14 mouse cellular contexts compared by ENCODE assay signal in genomic region chr14:117778538-117779413, GRCm38 (mm10).
DNase-seq lines count a peak whose midpoint lies in the region; ATAC-seq and TF ChIP-seq lines count a peak whose summit lies in the region.
"Had no signal": no experiment of that assay in that cellular context is flagged by ENCODE, and none has a peak within 500 bp of the region (broad histone marks: within the 10 kb centered on the region; RNA-seq: fewer than 3 reads in every experiment).

No protein-coding gene starts in this region.

- TF ChIP-seq CTCF in bone marrow macrophage, adult 2 months (IDR thresholded peaks at IDR 0.05; ENCODE audit: low read depth, low read length), result no peak
- TF ChIP-seq CTCF in liver, postnatal 0 days (IDR thresholded peaks at IDR 0.05; ENCODE audit: low read depth), result no peak

- H3K36me3 ChIP-seq in hindbrain, embryonic 16.5 days (ENCODE audit: control insufficient read depth, insufficient read depth, low read length), result no peaks in the 10 kb centered on the region
- H3K36me3 ChIP-seq in hindbrain, embryonic 10.5 days, result no peaks in the 10 kb centered on the region
- no peaks in the 10 kb centered on the region for H3K36me3 ChIP-seq in liver, postnatal 0 days (replicated peaks; ENCODE audit: insufficient read depth, low read length)
- no peaks in the 10 kb centered on the region for H3K36me3 ChIP-seq in kidney, embryonic 14.5 days (ENCODE audit: control insufficient read depth, insufficient read depth, low read length)
- H3K36me3 ChIP-seq: heart, embryonic 15.5 days; lung, embryonic 15.5 days had no signal

- no peak overlapping the region for H3K27ac ChIP-seq in hindbrain, embryonic 16.5 days (ENCODE audit: low read depth, low read length)
- no peak overlapping the region for H3K27ac ChIP-seq in hindbrain, embryonic 10.5 days
- peak overlapping the region; percentile 63 for H3K27ac ChIP-seq in bone marrow macrophage, adult 2 months (ENCODE audit: insufficient read depth, low read depth, low read length)
- peak overlapping the region; percentile 44 for H3K27ac ChIP-seq in liver, postnatal 0 days (ENCODE audit: low read depth)
- no peak overlapping the region for H3K27ac ChIP-seq in kidney, embryonic 14.5 days (ENCODE audit: low read depth, low read length)
- H3K27ac ChIP-seq: heart, embryonic 15.5 days; left cerebral cortex, adult 2 months; lung, embryonic 15.5 days had no signal

- H3K9ac ChIP-seq in hindbrain, embryonic 16.5 days (ENCODE audit: low read depth, low read length), result no peak overlapping the region
- no peak overlapping the region for H3K9ac ChIP-seq in liver, postnatal 0 days (replicated peaks)
- no peak overlapping the region for H3K9ac ChIP-seq in kidney, embryonic 14.5 days (ENCODE audit: low read depth, low read length)
- H3K9ac ChIP-seq: heart, embryonic 15.5 days; lung, embryonic 15.5 days had no signal

- ATAC-seq in hindbrain, embryonic 16.5 days, result peak; percentile 44
- ATAC-seq in common myeloid progenitor, adult 5-6 weeks (replicated peaks; ENCODE audit: low read depth, poor library complexity, severe bottlenecking), result peak; percentile 91
- peak; percentile 79 for ATAC-seq in liver, postnatal 0 days
- ATAC-seq in kidney, embryonic 14.5 days (ENCODE audit: low FRiP score, low TSS enrichment), result no peak

- H3K4me2 ChIP-seq in hindbrain, embryonic 16.5 days (ENCODE audit: low read length), result no peak overlapping the region
- H3K4me2 ChIP-seq in liver, postnatal 0 days (ENCODE audit: low read depth, low read length), result no peak overlapping the region; the same call in 1 of the 2 replicates
- H3K4me2 ChIP-seq in kidney, embryonic 14.5 days (replicated peaks; ENCODE audit: low read depth, low read length), result no peak overlapping the region
- H3K4me2 ChIP-seq: heart, embryonic 15.5 days; lung, embryonic 15.5 days; midbrain, embryonic 11.5 days had no signal

- no peaks in the 10 kb centered on the region for H3K27me3 ChIP-seq in hindbrain, embryonic 16.5 days (replicated peaks; ENCODE audit: control insufficient read depth, insufficient read depth, low read length)
- H3K27me3 ChIP-seq in hindbrain, embryonic 10.5 days (ENCODE audit: insufficient read depth, poor library complexity, severe bottlenecking), result no peaks in the 10 kb centered on the region
- H3K27me3 ChIP-seq in liver, postnatal 0 days (ENCODE audit: insufficient read depth, low read length), result no peaks in the 10 kb centered on the region
- no peaks in the 10 kb centered on the region for H3K27me3 ChIP-seq in kidney, embryonic 14.5 days (ENCODE audit: control insufficient read depth, insufficient read depth, low read length)
- H3K27me3 ChIP-seq: heart, embryonic 15.5 days; lung, embryonic 15.5 days had no signal

- no peak for DNase-seq in hindbrain, embryonic 10.5 days (ENCODE audit: low spot score)
- DNase-seq in liver, postnatal 0 days, result peak; percentile 18
- no peak for DNase-seq in Muller cell, postnatal 12 days (ENCODE audit: inconsistent ontology term)
- DNase-seq: adrenal gland, postnatal 10 days; heart, adult 18-20 months; right cerebral cortex, postnatal 4 days had no signal

- TF ChIP-seq EP300 in liver, postnatal 0 days (IDR thresholded peaks at IDR 0.05; ENCODE audit: low read depth), result no peak

- no peak overlapping the region for H3K4me3 ChIP-seq in hindbrain, embryonic 16.5 days (ENCODE audit: low read length)
- no peak overlapping the region for H3K4me3 ChIP-seq in hindbrain, embryonic 10.5 days
- peak overlapping the region; percentile 32; the same call in 1 of the 2 replicates for H3K4me3 ChIP-seq in bone marrow macrophage, adult 2 months (ENCODE audit: insufficient read depth, low read length)
- no peak overlapping the region for H3K4me3 ChIP-seq in liver, postnatal 0 days (ENCODE audit: low read depth, low read length)
- no peak overlapping the region for H3K4me3 ChIP-seq in kidney, embryonic 14.5 days (ENCODE audit: low read length)
- H3K4me3 ChIP-seq: heart, embryonic 15.5 days; left cerebral cortex, adult 2 months; lung, embryonic 15.5 days had no signal

- TF ChIP-seq POLR2A in bone marrow macrophage, adult 2 months (IDR thresholded peaks at IDR 0.05; ENCODE audit: borderline replicate concordance, low read depth, low read length), result no peak

- H3K9me3 ChIP-seq in hindbrain, embryonic 16.5 days (ENCODE audit: control insufficient read depth, low read length), result no peaks in the 10 kb centered on the region
- no peaks in the 10 kb centered on the region for H3K9me3 ChIP-seq in hindbrain, embryonic 10.5 days
- no peaks in the 10 kb centered on the region for H3K9me3 ChIP-seq in liver, postnatal 0 days (ENCODE audit: low read length)
- no peaks in the 10 kb centered on the region for H3K9me3 ChIP-seq in kidney, embryonic 14.5 days (ENCODE audit: control insufficient read depth, low read length)
- H3K9me3 ChIP-seq: heart, embryonic 15.5 days; lung, embryonic 15.5 days had no signal

- H3K4me1 ChIP-seq in hindbrain, embryonic 16.5 days (ENCODE audit: control insufficient read depth, insufficient read depth, low read depth, low read length), result peaks cover 3% of the 10 kb centered on the region
- peaks cover 3% of the 10 kb centered on the region; the same call in 1 of the 2 replicates for H3K4me1 ChIP-seq in hindbrain, embryonic 10.5 days (replicated peaks)
- H3K4me1 ChIP-seq in bone marrow macrophage, adult 2 months (ENCODE audit: control insufficient read depth, insufficient read depth, low read length), result peaks cover 9% of the 10 kb centered on the region; the same call in 1 of the 2 replicates
- H3K4me1 ChIP-seq in liver, postnatal 0 days (ENCODE audit: insufficient read depth), result no peaks in the 10 kb centered on the region
- no peaks in the 10 kb centered on the region for H3K4me1 ChIP-seq in kidney, embryonic 14.5 days (ENCODE audit: control insufficient read depth, insufficient read depth, low read length)
- H3K4me1 ChIP-seq: heart, embryonic 15.5 days; lung, embryonic 15.5 days had no signal

- WGBS in hindbrain, embryonic 16.5 days, result 64% methylated on average over 15 of the region's 15 CpGs
- 84% methylated on average over 15 of the region's 15 CpGs for WGBS in hindbrain, embryonic 10.5 days
- WGBS in liver, postnatal 0 days (ENCODE audit: insufficient replicate concordance), result 43% methylated on average over 15 of the region's 15 CpGs
- WGBS in kidney, embryonic 14.5 days, result 80% methylated on average over 15 of the region's 15 CpGs

Comparison
In these comparisons a context has a peak if more than half of its experiments do, and no peak if none do; other contexts are left out.
1. H3K27ac ChIP-seq: peak in bone marrow macrophage, adult 2 months (single experiment) and liver, postnatal 0 days (single experiment); none in hindbrain, embryonic 16.5 days (single experiment), hindbrain, embryonic 10.5 days (single experiment) and kidney, embryonic 14.5 days (single experiment).